Mouse (Mus musculus): ENCODE data around the gene Pafah1b2. TPM values are rescaled to one million over a fixed set of nuclear protein-coding genes. Genes with fewer than 3 reads are reported as not detected.

The Pafah1b2 gene
- polyA plus RNA-seq, 1 experiment = 504 TPM

GRCm38 (mm10) chr9:45953511-45954293 lies 58.8 kb downstream of the Pafah1b2 start:
- no peak for TF ChIP-seq POLR2A (IDR thresholded peaks at IDR 0.05; ENCODE audit: insufficient read depth, low read depth, low read length)
- TF ChIP-seq CTCF (IDR thresholded peaks at IDR 0.05; ENCODE audit: insufficient read depth, low read depth, low read length) = no peak
- 36% methylated on average over 13 of the region's 13 CpGs for WGBS
- Histone ChIP-seq H3K27ac (ENCODE audit: insufficient read depth, low read depth, low read length) (peak overlapping the region; percentile 5; the same call in 1 of the 2 replicates), H3K4me3 (ENCODE audit: insufficient read depth, low read depth, low read length) (peak overlapping the region; percentile 88), H3K4me1 (ENCODE audit: control insufficient read depth, insufficient read depth, low read length) (peaks cover 14% of the 10 kb centered on the region)

GRCm38 (mm10) chr9:45952890-45953289 lies 59.6 kb downstream of the Pafah1b2 start:
- no peak for TF ChIP-seq POLR2A (IDR thresholded peaks at IDR 0.05; ENCODE audit: insufficient read depth, low read depth, low read length)
- TF ChIP-seq CTCF (IDR thresholded peaks at IDR 0.05; ENCODE audit: insufficient read depth, low read depth, low read length) = no peak
- whole genome bisulfite sequencing = 73% methylated on average over 7 of the region's 7 CpGs
- Histone ChIP-seq H3K4me1 (ENCODE audit: control insufficient read depth, insufficient read depth, low read length) (peaks cover 14% of the 10 kb centered on the region), H3K27ac (ENCODE audit: insufficient read depth, low read depth, low read length) (no peak overlapping the region), H3K4me3 (ENCODE audit: insufficient read depth, low read depth, low read length) (0 out of 2 replicates have a peak overlapping the region, but pooled peaks have one; percentile 8)

- 93% methylated on average over 4 of the region's 4 CpGs for WGBS
- peaks cover 14% of the 10 kb centered on the region for H3K4me1 ChIP-seq (ENCODE audit: control insufficient read depth, insufficient read depth, low read length)
- no peak for TF ChIP-seq CTCF (IDR thresholded peaks at IDR 0.05; ENCODE audit: insufficient read depth, low read depth, low read length)
Measured at GRCm38 (mm10) chr9:45952057-45952456, 60.4 kb downstream of the Pafah1b2 start.

GRCm38 (mm10) chr9:45946872-45947183 lies 65.7 kb downstream of the Pafah1b2 start:
- Histone ChIP-seq H3K4me1 (ENCODE audit: control insufficient read depth, insufficient read depth, low read length) (no peaks in the 10 kb centered on the region), H3K4me3 (ENCODE audit: insufficient read depth, low read depth, low read length) (no peak overlapping the region), H3K27ac (ENCODE audit: insufficient read depth, low read depth, low read length) (no peak overlapping the region)
- WGBS = 80% methylated on average over 10 of the region's 10 CpGs
- TF ChIP-seq CTCF (IDR thresholded peaks at IDR 0.05; ENCODE audit: insufficient read depth, low read depth, low read length) = no peak
- TF ChIP-seq POLR2A (IDR thresholded peaks at IDR 0.05; ENCODE audit: insufficient read depth, low read depth, low read length) = no peak

More at GRCm38 (mm10) chr9:45952057-45952456, 60.4 kb downstream of the Pafah1b2 start:
- Histone ChIP-seq H3K4me3 (ENCODE audit: insufficient read depth, low read depth, low read length) (no peak overlapping the region), H3K27ac (ENCODE audit: insufficient read depth, low read depth, low read length) (no peak overlapping the region)

GRCm38 (mm10) chr9:45946182-45946871 lies 66.2 kb downstream of the Pafah1b2 start:
- H3K4me3 ChIP-seq (ENCODE audit: insufficient read depth, low read depth, low read length) = no peak overlapping the region
- H3K4me1 ChIP-seq (ENCODE audit: control insufficient read depth, insufficient read depth, low read length) = no peaks in the 10 kb centered on the region
- 92% methylated on average over 16 of the region's 16 CpGs for WGBS
- no peak overlapping the region for H3K27ac ChIP-seq (ENCODE audit: insufficient read depth, low read depth, low read length)
- TF ChIP-seq CTCF (IDR thresholded peaks at IDR 0.05; ENCODE audit: insufficient read depth, low read depth, low read length) (no peak), POLR2A (IDR thresholded peaks at IDR 0.05; ENCODE audit: insufficient read depth, low read depth, low read length) (no peak)

GRCm38 (mm10) chr9:45945721-45946120 lies 66.8 kb downstream of the Pafah1b2 start:
- H3K4me3 ChIP-seq (ENCODE audit: insufficient read depth, low read depth, low read length) = no peak overlapping the region
- no peak overlapping the region for H3K27ac ChIP-seq (ENCODE audit: insufficient read depth, low read depth, low read length)
- no peaks in the 10 kb centered on the region for H3K4me1 ChIP-seq (ENCODE audit: control insufficient read depth, insufficient read depth, low read length)
- 76% methylated on average over 13 of the region's 13 CpGs for WGBS
- TF ChIP-seq CTCF (IDR thresholded peaks at IDR 0.05; ENCODE audit: insufficient read depth, low read depth, low read length) (no peak), POLR2A (IDR thresholded peaks at IDR 0.05; ENCODE audit: insufficient read depth, low read depth, low read length) (no peak)

- TF ChIP-seq CTCF (IDR thresholded peaks at IDR 0.05; ENCODE audit: insufficient read depth, low read depth, low read length) = no peak
- 86% methylated on average over 13 of the region's 13 CpGs for WGBS
- no peak overlapping the region for H3K4me3 ChIP-seq (ENCODE audit: insufficient read depth, low read depth, low read length)
- no peaks in the 10 kb centered on the region for H3K4me1 ChIP-seq (ENCODE audit: control insufficient read depth, insufficient read depth, low read length)
- no peak overlapping the region for H3K27ac ChIP-seq (ENCODE audit: insufficient read depth, low read depth, low read length)
Measured at GRCm38 (mm10) chr9:45944506-45945400, 67.7 kb downstream of the Pafah1b2 start.

- Histone ChIP-seq H3K4me1 (ENCODE audit: control insufficient read depth, insufficient read depth, low read length) (no peaks in the 10 kb centered on the region), H3K4me3 (ENCODE audit: insufficient read depth, low read depth, low read length) (no peak overlapping the region), H3K27ac (ENCODE audit: insufficient read depth, low read depth, low read length) (no peak overlapping the region)
- 95% methylated on average over 8 of the region's 8 CpGs for WGBS
- no peak for TF ChIP-seq POLR2A (IDR thresholded peaks at IDR 0.05; ENCODE audit: insufficient read depth, low read depth, low read length)
- no peak for TF ChIP-seq CTCF (IDR thresholded peaks at IDR 0.05; ENCODE audit: insufficient read depth, low read depth, low read length)
Measured at GRCm38 (mm10) chr9:45943628-45944505, 68.6 kb downstream of the Pafah1b2 start.

Measured in olfactory bulb, adult 2 months (tissue).